Mouse (Mus musculus): ENCODE data around the gene Tmem88.

DNA sequence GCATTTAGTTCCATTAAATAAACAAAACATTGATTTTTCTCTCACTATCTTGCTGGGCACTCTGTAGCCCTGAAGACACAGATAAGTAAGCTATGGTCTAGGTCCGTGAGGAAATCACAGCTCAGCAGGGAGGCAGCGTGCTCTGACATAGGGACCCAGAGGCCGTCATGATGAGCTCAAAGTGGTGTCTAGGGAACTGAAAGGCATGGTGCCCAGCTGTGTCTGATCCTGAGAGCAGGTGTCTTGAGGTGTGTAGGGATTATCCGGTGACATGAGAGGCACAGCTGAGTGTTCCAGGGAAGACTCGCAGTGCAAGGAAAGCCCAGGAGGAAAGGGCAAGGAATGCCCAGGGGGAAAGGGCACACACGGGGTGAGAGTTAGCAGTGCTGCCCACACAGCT lies 35.2 kb upstream of the Tmem88 start:
- no peak for TF ChIP-seq EP300 (IDR thresholded peaks at IDR 0.05; ENCODE audit: insufficient read depth, low read depth, low read length)
- TF ChIP-seq CTCF (IDR thresholded peaks at IDR 0.05) = no peak
